Mouse (Mus musculus) small intestine, adult 2 months (tissue): Measurements from ENCODE around the gene Senp2. TPM values are rescaled to one million over a fixed set of nuclear protein-coding genes. Genes with fewer than 3 reads are reported as not detected.

ENCODE experiments used
- H3K27ac ChIP-seq: fragments of 200-500 bp; 2 replicates; pipeline ENCODE4 v1.5.1; 2012; ENCODE audit warnings: low read depth, low read length, control low read depth, inconsistent platforms; ENCODE audit not compliant: insufficient read depth
- H3K27me3 ChIP-seq: fragments of 200-500 bp; 2 replicates; pipeline ENCODE4 v1.6.1; 2012; ENCODE audit warnings: mild to moderate bottlenecking, moderate library complexity, low read length, inconsistent platforms; ENCODE audit not compliant: control insufficient read depth, insufficient read depth
- H3K36me3 ChIP-seq: fragments of 200-500 bp; 2 replicates; pipeline ENCODE4 v1.6.1; 2012; ENCODE audit warnings: mild to moderate bottlenecking, low read length, control low read depth, inconsistent platforms; ENCODE audit not compliant: control insufficient read depth, insufficient read depth
- H3K4me1 ChIP-seq: fragments of 200-500 bp; 2 replicates; pipeline ENCODE4 v1.6.1; 2012; ENCODE audit warnings: low read length, inconsistent platforms, mixed read lengths; ENCODE audit not compliant: control insufficient read depth, insufficient read depth, insufficient read length
- H3K4me3 ChIP-seq: fragments of 200-500 bp; 2 replicates; pipeline ENCODE4 v1.5.1; 2012; ENCODE audit warnings: low read depth, mild to moderate bottlenecking, control low read depth, inconsistent platforms, low read length, moderate library complexity
- CTCF ChIP-seq: fragments of 200-500 bp; IDR thresholded peaks from 2 replicates; pipeline ENCODE4 v1.5.1; 2012; ENCODE audit warnings: low read depth, mild to moderate bottlenecking, control low read depth, inconsistent platforms, low read length, moderate library complexity, mixed read lengths; ENCODE audit not compliant: insufficient replicate concordance, insufficient read length; ENCODE audit errors: extremely low read depth
- POLR2A ChIP-seq: fragments of 200-500 bp; IDR thresholded peaks from 2 replicates; pipeline ENCODE4 v1.6.1; 2012; ENCODE audit warnings: low read depth, mild to moderate bottlenecking, control low read depth, inconsistent platforms, low read length, moderate library complexity
- WGBS: fragments of 180-500 bp; shearing (Covaris S2); methylation state at CpG from one replicate; pipeline ENCODE4 v1.1.7; 2018; 5-methylcytosine and 5-hydroxymethylcytosine counted together
- polyA plus RNA-seq: library from polyadenylated mRNA; depleted of rRNA; stranded (reverse); fragments of >200 nt; gene quantifications from 2 replicates; pipeline ENCODE4 v1.2.3, GENCODE M21; 2012; rRNA removed

Gene Senp2
- polyA plus RNA-seq = 2.2 and 5.3 TPM in 2 replicates

GRCm38 (mm10) chr16:22009099-22009584 lies at the start of gene Senp2:
Senp2 (plus strand) TSS chr16:22009484.
- under 1% methylated on average over 34 of the region's 45 CpGs for WGBS
- Histone ChIP-seq H3K27me3 (no peaks in the 10 kb centered on the region), H3K27ac (peak within 1 kb of the TSS; percentile 25), H3K36me3 (peaks cover 2% of the 10 kb centered on the region; the same call in 1 of the 2 replicates), H3K4me3 (peak within 1 kb of the TSS; percentile 95), H3K4me1 (no peaks in the 10 kb centered on the region)
- no peak for TF ChIP-seq CTCF

- Histone ChIP-seq H3K36me3 (peaks cover 7% of the 10 kb centered on the region), H3K27me3 (no peaks in the 10 kb centered on the region), H3K4me1 (peaks cover 6% of the 10 kb centered on the region; the same call in 1 of the 2 replicates), H3K27ac (no peak overlapping the region), H3K4me3 (no peak overlapping the region)
- no peak for TF ChIP-seq CTCF
- TF ChIP-seq POLR2A = no peak
- 69% methylated on average over 3 of the region's 3 CpGs for WGBS
Measured at GRCm38 (mm10) chr16:21965576-21965975, 43.7 kb upstream of the Senp2 start.

- 77% methylated on average over 5 of the region's 5 CpGs for WGBS
- Histone ChIP-seq H3K36me3 (peaks cover 5% of the 10 kb centered on the region), H3K27ac (no peak overlapping the region), H3K4me3 (no peak overlapping the region), H3K27me3 (no peaks in the 10 kb centered on the region), H3K4me1 (no peaks in the 10 kb centered on the region)
- TF ChIP-seq CTCF = no peak
- TF ChIP-seq POLR2A = no peak
Measured at GRCm38 (mm10) chr16:21969874-21970273, 39.4 kb upstream of the Senp2 start.

- Histone ChIP-seq H3K4me1 (no peaks in the 10 kb centered on the region), H3K27ac (no peak overlapping the region), H3K27me3 (no peaks in the 10 kb centered on the region), H3K4me3 (no peak overlapping the region), H3K36me3 (peaks cover 5% of the 10 kb centered on the region)
- 71% methylated on average over 6 of the region's 6 CpGs for WGBS
- TF ChIP-seq POLR2A (no peak), CTCF (no peak)
Measured at GRCm38 (mm10) chr16:21970536-21970935, 38.7 kb upstream of the Senp2 start.

- WGBS = 88% methylated on average over 4 of the region's 4 CpGs
- peaks cover 5% of the 10 kb centered on the region for H3K36me3 ChIP-seq
- TF ChIP-seq CTCF = no peak
- no peak for TF ChIP-seq POLR2A
Measured at GRCm38 (mm10) chr16:21971446-21971845, 37.8 kb upstream of the Senp2 start.

GRCm38 (mm10) chr16:21976203-21976602 lies 33.1 kb upstream of the Senp2 start:
- no peaks in the 10 kb centered on the region for H3K4me1 ChIP-seq
- TF ChIP-seq POLR2A = no peak
- no peak for TF ChIP-seq CTCF
- no peak overlapping the region for H3K4me3 ChIP-seq
- H3K36me3 ChIP-seq = peaks cover 2% of the 10 kb centered on the region
- 44% methylated on average over 16 of the region's 16 CpGs for WGBS
- H3K27me3 ChIP-seq = no peaks in the 10 kb centered on the region
- no peak overlapping the region for H3K27ac ChIP-seq

More at GRCm38 (mm10) chr16:21971446-21971845, 37.8 kb upstream of the Senp2 start:
- Histone ChIP-seq H3K4me1 (no peaks in the 10 kb centered on the region), H3K27ac (no peak overlapping the region), H3K4me3 (no peak overlapping the region), H3K27me3 (no peaks in the 10 kb centered on the region)

- no peaks in the 10 kb centered on the region for H3K4me1 ChIP-seq
- H3K36me3 ChIP-seq = peaks cover 2% of the 10 kb centered on the region
- 91% methylated on average over 5 of the region's 5 CpGs for WGBS
- TF ChIP-seq POLR2A = no peak
- TF ChIP-seq CTCF = no peak
- no peaks in the 10 kb centered on the region for H3K27me3 ChIP-seq
- no peak overlapping the region for H3K4me3 ChIP-seq
- H3K27ac ChIP-seq = no peak overlapping the region
Measured at GRCm38 (mm10) chr16:21977347-21977746, 31.9 kb upstream of the Senp2 start.
